Mouse (Mus musculus): ENCODE measurements around the gene Vps37b.

GRCm38 (mm10) chr5:124051899-124052491 lies 19.9 kb upstream of the Vps37b start:
- no peak for TF ChIP-seq CTCF (IDR thresholded peaks at IDR 0.05; ENCODE audit: control insufficient read depth, insufficient read depth, insufficient replicate concordance, low read depth, low read length)
- TF ChIP-seq POLR2A (IDR thresholded peaks at IDR 0.05; ENCODE audit: control insufficient read depth, low read depth, low read length): no peak
